Mouse (Mus musculus) ovary, adult 2 months (tissue): Measurements from ENCODE around the gene Aftph. TPM values are rescaled to one million over a fixed set of nuclear protein-coding genes. Genes with fewer than 3 reads are reported as not detected.

Source experiments
- polyA plus RNA-seq: library from polyadenylated mRNA; depleted of rRNA; stranded (reverse); fragments of >200 nt; gene quantifications from 2 replicates; pipeline ENCODE4 v1.2.3, GENCODE M21; 2012; rRNA removed

The Aftph gene
- 29.8 and 58.9 TPM in 2 replicates for polyA plus RNA-seq

GRCm38 (mm10) chr11:20741201-20742100, at the start of gene Aftph:
Aftph (minus strand) TSS chr11:20741589.

Other genes starting within 250 kb of the Aftph start
- gene Sertad2, start 198.3 kb downstream of the Aftph start, polyA plus RNA-seq = 56.0 and 63.2 TPM in 2 replicates
- 11.0 and 14.6 TPM in 2 replicates for gene Lgalsl, start 89.5 kb upstream of the Aftph start, polyA plus RNA-seq